Mouse (Mus musculus) heart, postnatal 4 days (tissue): ENCODE measurements around the gene Zfp324. TPM values are rescaled to one million over a fixed set of nuclear protein-coding genes. Genes with fewer than 3 reads are reported as not detected.
A peak's percentile ranks its signal among the peaks of the same experiment; 100 is the strongest.

Source experiments
- DNase-seq: peaks from one replicate; pipeline ENCODE4 v3.0.0; 2021
- total RNA-seq, 2 experiments: library from RNA; stranded (reverse); gene quantifications; 2 replicates each; pipeline ENCODE4 v1.2.3; 2021

Zfp324 gene
- total RNA-seq, 2 experiments from 2014 or later: 4.9 to 5.4 TPM

- no peak for DNase-seq
These were observed 44.6 kb downstream of the Zfp324 start, which contains the start of gene Zbtb45 for GRCm38 (mm10) chr7:13010005-13010908. TSS of gene Zbtb45 (minus strand) at chr7:13010034.

DNA sequence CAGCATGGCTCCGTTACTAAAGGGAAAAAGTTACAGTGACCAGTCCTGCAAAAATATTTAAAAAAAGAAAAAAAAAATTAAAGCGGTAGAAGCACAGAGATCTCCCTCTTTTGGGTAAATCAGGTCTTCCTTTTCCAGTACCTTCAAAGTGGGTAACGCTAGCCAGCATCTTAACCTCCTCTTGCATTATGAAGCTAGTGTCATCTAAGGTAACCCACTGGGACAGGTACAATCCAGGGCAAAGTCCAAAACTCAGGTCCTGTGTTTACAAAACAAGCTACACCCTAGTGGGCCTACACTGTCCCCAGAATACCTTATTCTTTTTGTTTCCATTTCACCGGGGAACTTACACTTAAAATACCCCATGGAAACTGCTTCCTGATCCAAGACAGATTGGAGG, 48.0 kb downstream of the Zfp324 start:
- no peak for DNase-seq

GRCm38 (mm10) chr7:13014275-13014839, 48.7 kb downstream of the Zfp324 start:
- DNase-seq: no peak

GRCm38 (mm10) chr7:13015217-13015616, 49.6 kb downstream of the Zfp324 start:
- no peak for DNase-seq

DNA sequence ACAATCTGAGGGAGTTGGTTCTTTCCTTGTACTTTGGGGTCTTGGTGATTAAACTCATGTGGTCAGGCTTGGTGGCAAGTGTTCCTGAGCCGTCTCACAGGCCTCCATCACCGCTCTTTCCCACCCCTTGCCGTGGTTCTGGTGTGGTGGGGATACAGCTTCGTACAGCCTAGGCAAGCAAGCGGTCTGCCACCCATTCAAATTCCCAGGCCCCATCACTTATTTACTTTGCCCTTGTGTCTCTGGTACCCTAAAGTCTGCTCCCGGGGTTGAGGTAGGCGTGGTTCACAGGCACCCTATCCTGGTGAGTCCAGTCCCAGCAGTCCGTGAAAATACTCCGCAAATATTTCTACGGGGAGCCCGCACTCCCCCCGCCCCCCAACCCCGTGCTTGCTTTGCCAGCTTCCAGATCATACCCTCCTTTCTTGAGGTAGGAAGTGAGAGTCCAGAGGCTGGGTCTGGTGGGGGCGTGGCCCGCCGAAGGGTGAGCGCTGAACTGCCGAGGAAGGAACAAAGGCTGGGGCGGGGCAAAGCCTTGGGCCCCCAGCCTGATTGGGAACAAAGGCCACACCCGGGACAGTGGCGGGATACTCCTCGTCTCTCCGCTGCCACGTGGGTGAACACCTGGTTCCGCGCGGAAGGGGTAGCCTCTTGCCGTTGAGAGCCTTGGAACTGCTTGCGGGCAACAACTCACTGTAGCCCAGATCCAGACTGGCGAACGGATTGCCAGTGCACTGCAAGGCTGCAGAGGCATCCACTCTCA, 57.3 kb downstream of the Zfp324 start:
- DNase-seq: peak; percentile 77

Other genes starting within 250 kb of the Zfp324 start
- gene Vmn2r56, start 230.8 kb upstream of the Zfp324 start, total RNA-seq: under 1 TPM in 1 of 2 experiments, not detected in 1; 0.02 TPM
- gene Zscan18, start 162.2 kb upstream of the Zfp324 start, total RNA-seq: 1 to 10 TPM; 4.0 to 4.6 TPM
- gene Zfp329, start 147.0 kb upstream of the Zfp324 start, total RNA-seq: 10 to 100 TPM in 1 of 2 experiments, 1 to 10 TPM in 1; 9.2 to 10.3 TPM
- 10 to 100 TPM; 21.5 to 22.4 TPM for gene Zfp110, start 131.1 kb upstream of the Zfp324 start, total RNA-seq
- gene Zfp128, start 84.7 kb upstream of the Zfp324 start, total RNA-seq: 1 to 10 TPM; 3.3 to 4.3 TPM
- gene Zscan22, start 68.0 kb upstream of the Zfp324 start, total RNA-seq: 1 to 10 TPM; 7.1 to 7.3 TPM
- 100 to 1,000 TPM; 857 to 895 TPM for gene Rps5, start 43.5 kb upstream of the Zfp324 start, total RNA-seq
- under 1 TPM; 0.38 to 0.67 TPM for gene Rnf225, start 38.4 kb upstream of the Zfp324 start, total RNA-seq
- 1 to 10 TPM; 3.3 to 4.3 TPM for gene Zfp446, start 12.0 kb downstream of the Zfp324 start, total RNA-seq
- gene Slc27a5, start 32.4 kb downstream of the Zfp324 start, total RNA-seq: not detected
- 100 to 1,000 TPM; 240 to 249 TPM for gene Trim28, start 33.3 kb downstream of the Zfp324 start, total RNA-seq
- 10 to 100 TPM; 11.0 to 12.1 TPM for gene Zbtb45, start 44.2 kb downstream of the Zfp324 start, total RNA-seq
- 100 to 1,000 TPM; 114 to 129 TPM for gene Chmp2a, start 69.0 kb downstream of the Zfp324 start, total RNA-seq
- 100 to 1,000 TPM; 193 to 202 TPM for gene Ube2m, start 72.4 kb downstream of the Zfp324 start, total RNA-seq
- 1 to 10 TPM; 1.2 TPM for gene Mzf1, start 88.9 kb downstream of the Zfp324 start, total RNA-seq
- not detected for gene Vmn1r85, start 129.3 kb downstream of the Zfp324 start, total RNA-seq
- not detected for gene Vmn1r86, start 154.1 kb downstream of the Zfp324 start, total RNA-seq
- not detected for gene Vmn1r87, start 174.3 kb downstream of the Zfp324 start, total RNA-seq
- gene Vmn1r88, start 193.7 kb downstream of the Zfp324 start, total RNA-seq: under 1 TPM; 0.07 to 0.12 TPM
- gene Vmn1r89, start 247.2 kb downstream of the Zfp324 start, total RNA-seq: not detected